Mouse (Mus musculus) hindbrain, embryonic 10.5 days (tissue): ENCODE results near the gene Gm10358. TPM values are rescaled to one million over a fixed set of nuclear protein-coding genes. Genes with fewer than 3 reads are reported as not detected.
"Not testable (repeated sequence)": the region's sequence is repeated elsewhere in the genome, so short reads cannot be mapped to it uniquely, and the experiment has no call there.

Experiments
- DNase-seq: peaks from one replicate; pipeline ENCODE4 v3.0.0-alpha.2; 2017; ENCODE audit warnings: low spot score
- H3K27ac ChIP-seq: fragments of 300-500 bp; sonication (generic); 2 replicates; pipeline ENCODE4 v1.5.1; 2016; ENCODE audit warnings: mild to moderate bottlenecking, moderate library complexity
- H3K27me3 ChIP-seq: fragments of 300-500 bp; sonication (generic); 2 replicates; pipeline ENCODE4 v1.6.1; 2016; ENCODE audit warnings: mild to moderate bottlenecking; ENCODE audit not compliant: poor library complexity, insufficient read depth, severe bottlenecking
- H3K36me3 ChIP-seq: fragments of 300-500 bp; sonication (generic); 2 replicates; pipeline ENCODE4 v1.6.1; 2016; ENCODE audit warnings: mild to moderate bottlenecking, moderate library complexity
- H3K4me1 ChIP-seq: fragments of 300-500 bp; sonication (generic); replicated peaks from 2 replicates; pipeline ENCODE4 v1.6.1; 2016; ENCODE audit warnings: mild to moderate bottlenecking
- H3K4me3 ChIP-seq: fragments of 300-500 bp; sonication (generic); 2 replicates; pipeline ENCODE4 v1.5.1; 2016; ENCODE audit warnings: mild to moderate bottlenecking, moderate library complexity
- H3K9me3 ChIP-seq: fragments of 300-500 bp; sonication (generic); 2 replicates; pipeline ENCODE4 v1.6.1; 2016; ENCODE audit warnings: mild to moderate bottlenecking, moderate library complexity
- WGBS: fragments of 180-500 bp; shearing (Covaris S2); methylation state at CpG from one replicate; pipeline ENCODE4 v1.1.7; 2016; 5-methylcytosine and 5-hydroxymethylcytosine counted together
- polyA plus RNA-seq: library from polyadenylated mRNA; unstranded; fragments of >200 nt; fragmentation: Nextera tagmentation; extraction: Ambion mirVana; gene quantifications from 2 replicates; pipeline ENCODE4 v1.2.1, GENCODE M21; 2016

Gm10358 gene
- polyA plus RNA-seq, result 0.25 and 0.29 TPM in 2 replicates

GRCm38 (mm10) chr8:75406489-75406888, at the start of gene Gm10358:
Gm10358 (minus strand) TSS chr8:75406589.
- DNase-seq, result no peak
- Histone ChIP-seq H3K4me3 (no peak within 1 kb of the TSS), H3K27ac (no peak within 1 kb of the TSS), H3K4me1 (no peaks in the 10 kb centered on the region), H3K27me3 (no peaks in the 10 kb centered on the region), H3K9me3 (no peaks in the 10 kb centered on the region), H3K36me3 (no peaks in the 10 kb centered on the region)
- WGBS, result 96% methylated on average over 5 of the region's 5 CpGs

GRCm38 (mm10) chr8:75448394-75448793, 42.0 kb upstream of the Gm10358 start, which contains the start of gene Iqcm:
Iqcm (plus strand) TSS chr8:75448694.
- Histone ChIP-seq H3K27me3 (no peaks in the 10 kb centered on the region), H3K4me1 (no peaks in the 10 kb centered on the region), H3K36me3 (no peaks in the 10 kb centered on the region), H3K4me3 (no peak within 1 kb of the TSS), H3K9me3 (no peaks in the 10 kb centered on the region), H3K27ac (no peak within 1 kb of the TSS)
- WGBS, result 91% methylated on average over 7 of the region's 7 CpGs
- no peak for DNase-seq

- not testable (repeated sequence) for H3K9me3 ChIP-seq, H3K27ac ChIP-seq, H3K36me3 ChIP-seq, H3K4me1 ChIP-seq, H3K27me3 ChIP-seq, DNase-seq, H3K4me3 ChIP-seq
- WGBS, result 85% methylated on average over 3 of the region's 3 CpGs
Observed at GRCm38 (mm10) chr8:75415696-75416095, 9.3 kb upstream of the Gm10358 start.

GRCm38 (mm10) chr8:75384770-75385290, 21.6 kb downstream of the Gm10358 start:
- DNase-seq, result no peak
- Histone ChIP-seq H3K36me3 (no peaks in the 10 kb centered on the region), H3K4me1 (no peaks in the 10 kb centered on the region), H3K27me3 (no peaks in the 10 kb centered on the region), H3K4me3 (no peak overlapping the region), H3K9me3 (no peaks in the 10 kb centered on the region; the same call in 1 of the 2 replicates), H3K27ac (no peak overlapping the region)
- WGBS, result 91% methylated on average over 4 of the region's 4 CpGs

GRCm38 (mm10) chr8:75375530-75376123, 30.8 kb downstream of the Gm10358 start:
- Histone ChIP-seq H3K4me3 (no peak overlapping the region), H3K9me3 (no peaks in the 10 kb centered on the region), H3K4me1 (no peaks in the 10 kb centered on the region), H3K36me3 (no peaks in the 10 kb centered on the region), H3K27me3 (no peaks in the 10 kb centered on the region), H3K27ac (no peak overlapping the region)
- DNase-seq, result no peak
- 57% methylated on average over 1 of the region's 1 CpGs for WGBS

- no peaks in the 10 kb centered on the region for H3K9me3 ChIP-seq
- 97% methylated on average over 2 of the region's 2 CpGs for WGBS
- no peaks in the 10 kb centered on the region for H3K36me3 ChIP-seq
- H3K4me3 ChIP-seq, result no peak overlapping the region
- no peaks in the 10 kb centered on the region for H3K27me3 ChIP-seq
- no peak overlapping the region for H3K27ac ChIP-seq
- no peak for DNase-seq
- no peaks in the 10 kb centered on the region for H3K4me1 ChIP-seq
Observed at GRCm38 (mm10) chr8:75372006-75372405, 34.4 kb downstream of the Gm10358 start.

Other genes starting within 250 kb of the Gm10358 start
- gene Rasd2, start 192.6 kb downstream of the Gm10358 start, polyA plus RNA-seq, result 0.11 and 0.41 TPM in 2 replicates
- not detected in 2 replicates for gene Iqcm, start 42.1 kb upstream of the Gm10358 start, polyA plus RNA-seq